Mouse (Mus musculus): Measurements from ENCODE around the gene Mpv17l2. TPM values are rescaled to one million over a fixed set of nuclear protein-coding genes. Genes with fewer than 3 reads are reported as not detected.

Gene Mpv17l2
- polyA plus RNA-seq, 1 experiment from 2014 or later, result 43.1 TPM

DNA sequence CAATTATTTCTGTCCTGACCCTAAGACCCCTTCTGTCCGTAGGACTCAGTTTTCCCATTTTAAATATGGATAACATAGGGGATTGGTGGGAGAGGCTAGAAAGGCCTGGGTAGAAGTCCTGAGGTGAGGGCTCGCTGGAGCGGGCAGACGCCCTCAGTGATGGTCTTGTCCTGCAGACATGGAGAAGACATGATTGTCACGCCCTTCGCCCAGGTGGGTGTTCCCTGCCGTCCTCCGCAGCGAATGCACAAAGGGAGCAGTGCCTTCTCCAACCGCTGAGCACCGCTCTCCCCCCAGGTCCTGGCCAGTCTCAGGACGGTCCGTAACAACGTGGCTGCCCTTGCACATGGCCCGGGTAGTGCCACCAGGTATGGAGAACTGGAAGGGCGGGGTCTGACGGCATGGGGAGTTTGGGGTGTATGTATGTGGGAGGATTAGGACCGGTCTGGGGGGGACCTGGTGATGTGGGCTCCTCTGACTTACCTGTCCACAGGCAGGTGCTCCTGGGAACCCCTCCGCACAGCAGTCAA, 15.0 kb downstream of the Mpv17l2 start:
- Histone ChIP-seq H3K9ac (replicated peaks; ENCODE audit: low read depth, low read length) (no peak overlapping the region), H3K27ac (ENCODE audit: low read length) (no peak overlapping the region), H3K9me3 (ENCODE audit: control insufficient read depth, low read depth, low read length) (no peaks in the 10 kb centered on the region), H3K4me1 (ENCODE audit: control insufficient read depth, insufficient read depth, low read length) (peaks cover 13% of the 10 kb centered on the region), H3K36me3 (ENCODE audit: control insufficient read depth, insufficient read depth, low read length) (no peaks in the 10 kb centered on the region), H3K4me2 (replicated peaks; ENCODE audit: low read depth, low read length) (no peak overlapping the region), H3K27me3 (ENCODE audit: control insufficient read depth, insufficient read depth, low read length) (peaks cover 32% of the 10 kb centered on the region), H3K4me3 (ENCODE audit: low read depth, low read length) (no peak overlapping the region)
- 53% methylated on average over 19 of the region's 19 CpGs for WGBS
- ATAC-seq (ENCODE audit: insufficient number of reproducible peaks, insufficient read depth, low FRiP score, low read depth), result no peak

DNA sequence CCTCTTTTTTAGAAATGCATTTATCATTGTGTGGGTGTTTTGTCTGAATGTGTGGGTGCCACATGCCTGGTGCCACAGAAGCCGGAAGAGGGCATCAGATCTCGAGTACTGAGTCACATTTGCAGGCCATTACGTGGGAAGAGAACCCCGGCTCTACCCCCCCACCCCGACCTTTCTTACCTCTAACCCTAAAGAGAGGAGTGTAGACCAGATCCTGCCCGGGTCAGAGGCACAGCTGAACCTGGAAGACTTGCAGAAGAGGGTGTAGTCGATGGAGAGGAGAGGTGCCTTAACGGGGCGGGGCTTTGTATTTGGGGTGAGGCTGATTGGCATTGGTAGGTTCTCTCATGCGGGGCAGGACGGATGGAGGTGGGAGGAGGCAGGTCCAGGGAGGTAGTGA, 15.9 kb downstream of the Mpv17l2 start:
- Histone ChIP-seq H3K9ac (replicated peaks; ENCODE audit: low read depth, low read length) (no peak overlapping the region), H3K4me3 (ENCODE audit: low read depth, low read length) (no peak overlapping the region), H3K27me3 (ENCODE audit: control insufficient read depth, insufficient read depth, low read length) (peaks cover 32% of the 10 kb centered on the region), H3K4me2 (replicated peaks; ENCODE audit: low read depth, low read length) (peak overlapping the region; percentile 46; the same call in 1 of the 2 replicates), H3K4me1 (ENCODE audit: control insufficient read depth, insufficient read depth, low read length) (peaks cover 13% of the 10 kb centered on the region), H3K9me3 (ENCODE audit: control insufficient read depth, low read depth, low read length) (no peaks in the 10 kb centered on the region), H3K36me3 (ENCODE audit: control insufficient read depth, insufficient read depth, low read length) (no peaks in the 10 kb centered on the region), H3K27ac (ENCODE audit: low read length) (no peak overlapping the region)
- ATAC-seq (ENCODE audit: insufficient number of reproducible peaks, insufficient read depth, low FRiP score, low read depth), result no peak
- 55% methylated on average over 11 of the region's 11 CpGs for WGBS

DNA sequence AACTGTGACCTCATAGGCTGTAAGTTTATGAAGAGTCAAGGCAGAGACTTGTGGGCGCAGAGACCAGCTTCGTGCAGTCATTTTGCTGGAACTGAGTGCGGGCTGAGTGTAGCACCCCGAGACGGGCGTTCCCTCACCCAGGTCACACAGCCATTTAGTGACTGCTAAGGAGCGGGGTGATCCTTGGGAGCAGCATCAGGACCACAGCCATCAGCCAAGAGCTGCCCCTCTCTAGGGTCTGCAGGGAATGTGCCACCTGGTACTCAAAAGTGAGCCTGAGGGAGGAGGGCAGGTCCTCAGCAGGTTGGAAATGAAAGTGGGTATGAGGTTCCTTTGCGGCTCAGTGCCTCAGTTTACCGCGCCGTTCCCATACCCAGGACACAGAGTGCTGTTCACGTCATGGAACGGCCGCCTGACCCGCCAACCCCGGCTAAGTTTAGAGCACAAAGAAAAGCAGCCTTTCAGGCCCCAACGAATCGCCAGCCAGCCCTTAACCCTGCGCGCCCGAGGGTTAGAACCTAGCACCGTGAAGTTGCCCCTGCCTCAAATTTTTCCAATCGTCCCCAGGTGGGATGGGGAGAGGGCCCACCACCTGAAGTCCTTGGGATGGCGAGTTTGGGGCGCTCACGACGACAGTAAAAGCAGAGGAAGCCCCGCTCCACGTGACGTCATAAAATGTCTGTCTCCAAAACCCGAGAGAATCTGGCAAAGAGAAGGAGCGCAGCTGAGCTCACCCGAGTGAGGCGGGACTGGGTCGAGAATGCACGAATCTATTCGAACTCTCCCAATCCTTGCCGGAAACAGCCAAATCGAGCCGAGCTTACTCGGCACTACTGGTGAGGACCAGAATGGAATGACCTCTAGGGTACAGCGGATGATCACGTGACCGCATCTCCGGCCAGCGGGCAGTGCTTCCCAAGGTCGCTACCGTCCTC, 16.8 kb downstream of the Mpv17l2 start:
- no peak overlapping the region for H3K27ac ChIP-seq (ENCODE audit: low read length)
- H3K27me3 ChIP-seq (ENCODE audit: control insufficient read depth, insufficient read depth, low read length), result peaks cover 32% of the 10 kb centered on the region
- H3K36me3 ChIP-seq (ENCODE audit: control insufficient read depth, insufficient read depth, low read length), result no peaks in the 10 kb centered on the region
- WGBS, result 6% methylated on average over 48 of the region's 48 CpGs
- no peaks in the 10 kb centered on the region for H3K9me3 ChIP-seq (ENCODE audit: control insufficient read depth, low read depth, low read length)
- H3K4me3 ChIP-seq (ENCODE audit: low read depth, low read length), result peak overlapping the region; percentile 23
- H3K9ac ChIP-seq (replicated peaks; ENCODE audit: low read depth, low read length), result no peak overlapping the region; the same call in 1 of the 2 replicates
- peak overlapping the region; percentile 46 for H3K4me2 ChIP-seq (replicated peaks; ENCODE audit: low read depth, low read length)
- peaks cover 13% of the 10 kb centered on the region for H3K4me1 ChIP-seq (ENCODE audit: control insufficient read depth, insufficient read depth, low read length)
- ATAC-seq (ENCODE audit: insufficient number of reproducible peaks, insufficient read depth, low FRiP score, low read depth), result no peak

DNA sequence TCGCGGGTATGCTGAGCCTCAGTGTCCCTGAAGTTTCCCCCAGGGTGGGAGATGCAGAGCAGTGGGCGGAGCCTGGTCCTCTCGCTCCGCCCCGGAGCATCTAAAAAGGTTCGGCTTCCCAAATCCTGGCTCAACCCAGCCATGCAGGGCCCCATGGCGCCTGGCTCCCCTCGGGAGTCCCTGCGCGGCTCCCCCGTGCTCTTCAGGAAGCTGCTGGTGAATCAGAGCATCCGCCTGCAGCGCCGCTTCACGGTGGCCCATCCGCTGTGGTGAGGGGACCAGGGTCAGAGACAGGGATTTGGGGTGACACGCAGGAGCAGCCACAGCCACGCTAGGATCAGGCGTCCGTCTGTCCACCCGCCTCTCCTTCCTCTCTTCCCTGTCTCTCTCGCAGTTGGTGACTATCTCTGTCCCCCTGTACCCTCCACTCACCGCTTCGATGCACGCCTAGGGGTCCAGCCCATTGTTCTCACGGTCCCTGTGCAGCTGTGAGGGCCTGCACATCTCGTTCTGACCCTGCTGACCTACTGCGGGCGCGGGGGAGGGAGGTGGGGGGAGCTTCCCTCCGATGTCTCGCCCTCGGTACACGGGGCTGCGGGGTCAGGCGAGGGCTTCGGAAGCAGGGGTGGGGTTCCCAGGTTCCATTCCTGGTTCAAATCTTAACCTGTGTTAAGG, 17.6 kb downstream of the Mpv17l2 start:
- Histone ChIP-seq H3K4me2 (replicated peaks; ENCODE audit: low read depth, low read length) (peak overlapping the region; percentile 46), H3K27me3 (ENCODE audit: control insufficient read depth, insufficient read depth, low read length) (peaks cover 32% of the 10 kb centered on the region), H3K9me3 (ENCODE audit: control insufficient read depth, low read depth, low read length) (no peaks in the 10 kb centered on the region), H3K36me3 (ENCODE audit: control insufficient read depth, insufficient read depth, low read length) (no peaks in the 10 kb centered on the region), H3K27ac (ENCODE audit: low read length) (no peak overlapping the region), H3K9ac (replicated peaks; ENCODE audit: low read depth, low read length) (no peak overlapping the region), H3K4me1 (ENCODE audit: control insufficient read depth, insufficient read depth, low read length) (peaks cover 13% of the 10 kb centered on the region), H3K4me3 (ENCODE audit: low read depth, low read length) (peak overlapping the region; percentile 5; the same call in 1 of the 2 replicates)
- 4% methylated on average over 38 of the region's 38 CpGs for WGBS
- ATAC-seq (ENCODE audit: insufficient number of reproducible peaks, insufficient read depth, low FRiP score, low read depth), result no peak

DNA sequence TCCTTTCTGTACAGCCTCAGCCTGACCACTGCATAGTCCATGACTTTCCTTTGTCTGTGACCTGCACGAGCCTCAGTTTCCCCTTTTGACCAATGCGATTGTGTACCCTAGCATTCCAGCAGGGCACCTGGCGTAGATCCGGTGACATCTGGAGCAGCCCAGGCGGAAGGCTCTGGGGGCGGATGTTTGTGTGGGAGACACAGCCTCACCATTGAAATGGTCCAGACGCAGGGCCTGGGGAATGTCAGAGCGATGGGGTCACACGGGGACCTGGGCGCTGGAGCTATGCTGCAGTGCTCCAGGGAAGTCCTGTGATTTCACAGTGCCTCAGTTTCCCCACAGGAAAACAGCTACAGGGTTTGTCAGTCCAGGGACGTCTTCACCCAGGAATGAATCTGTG, 18.6 kb downstream of the Mpv17l2 start:
- 44% methylated on average over 11 of the region's 11 CpGs for WGBS
- H3K27ac ChIP-seq (ENCODE audit: low read length), result no peak overlapping the region
- no peak overlapping the region for H3K4me3 ChIP-seq (ENCODE audit: low read depth, low read length)
- H3K27me3 ChIP-seq (ENCODE audit: control insufficient read depth, insufficient read depth, low read length), result peaks cover 30% of the 10 kb centered on the region
- H3K9ac ChIP-seq (replicated peaks; ENCODE audit: low read depth, low read length), result no peak overlapping the region
- H3K9me3 ChIP-seq (ENCODE audit: control insufficient read depth, low read depth, low read length), result no peaks in the 10 kb centered on the region
- H3K36me3 ChIP-seq (ENCODE audit: control insufficient read depth, insufficient read depth, low read length), result no peaks in the 10 kb centered on the region
- H3K4me1 ChIP-seq (ENCODE audit: control insufficient read depth, insufficient read depth, low read length), result peaks cover 13% of the 10 kb centered on the region
- no peak for ATAC-seq (ENCODE audit: insufficient number of reproducible peaks, insufficient read depth, low FRiP score, low read depth)
- no peak overlapping the region for H3K4me2 ChIP-seq (replicated peaks; ENCODE audit: low read depth, low read length)

DNA sequence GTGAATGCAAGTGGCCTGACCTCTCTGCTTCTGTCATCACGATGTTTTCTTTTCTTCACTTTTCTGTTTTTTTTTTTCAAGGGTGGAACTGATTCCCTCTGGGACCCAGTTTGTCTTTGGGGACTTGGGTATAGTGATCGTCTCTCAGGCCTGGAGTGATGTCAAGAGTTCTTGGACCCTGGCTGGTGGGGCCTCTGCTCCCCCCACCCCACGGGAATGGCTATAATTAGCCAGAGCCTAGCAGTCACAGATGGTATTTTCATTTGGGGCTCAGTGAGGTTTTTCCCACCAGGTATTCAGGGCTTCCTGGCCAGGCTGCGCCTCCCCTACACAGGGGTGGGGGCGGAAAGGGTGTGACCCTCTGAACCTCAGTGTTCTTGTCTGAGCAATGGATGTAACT, 19.1 kb downstream of the Mpv17l2 start:
- no peak for ATAC-seq (ENCODE audit: insufficient number of reproducible peaks, insufficient read depth, low FRiP score, low read depth)
- Histone ChIP-seq H3K9me3 (ENCODE audit: control insufficient read depth, low read depth, low read length) (no peaks in the 10 kb centered on the region), H3K27me3 (ENCODE audit: control insufficient read depth, insufficient read depth, low read length) (peaks cover 28% of the 10 kb centered on the region), H3K4me1 (ENCODE audit: control insufficient read depth, insufficient read depth, low read length) (peaks cover 13% of the 10 kb centered on the region), H3K4me2 (replicated peaks; ENCODE audit: low read depth, low read length) (no peak overlapping the region), H3K9ac (replicated peaks; ENCODE audit: low read depth, low read length) (no peak overlapping the region), H3K36me3 (ENCODE audit: control insufficient read depth, insufficient read depth, low read length) (no peaks in the 10 kb centered on the region), H3K27ac (ENCODE audit: low read length) (no peak overlapping the region), H3K4me3 (ENCODE audit: low read depth, low read length) (no peak overlapping the region)
- 48% methylated on average over 5 of the region's 5 CpGs for WGBS

DNA sequence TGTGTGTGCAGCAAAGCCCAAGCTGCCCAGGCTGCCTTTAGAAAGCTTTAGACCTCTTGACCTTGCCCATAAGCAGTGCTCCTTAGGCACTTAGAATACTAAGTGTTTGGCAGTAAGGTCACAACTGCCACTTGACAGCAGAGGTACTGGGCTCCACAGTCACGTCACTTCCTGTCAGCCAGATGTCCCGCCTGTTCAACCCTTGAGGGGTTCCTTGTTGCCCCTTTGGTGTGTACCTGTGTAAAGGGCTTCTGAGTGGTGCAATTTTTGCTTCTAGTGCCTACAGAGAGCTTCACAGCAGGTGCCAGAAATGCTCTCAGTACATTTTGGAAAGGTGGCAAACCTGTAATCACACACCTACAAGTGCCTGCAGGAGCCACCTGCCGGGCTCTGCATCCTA, 22.5 kb downstream of the Mpv17l2 start:
- no peak overlapping the region for H3K27ac ChIP-seq (ENCODE audit: low read length)
- H3K9ac ChIP-seq (replicated peaks; ENCODE audit: low read depth, low read length), result no peak overlapping the region
- no peak overlapping the region for H3K4me3 ChIP-seq (ENCODE audit: low read depth, low read length)
- H3K27me3 ChIP-seq (ENCODE audit: control insufficient read depth, insufficient read depth, low read length), result peaks cover 14% of the 10 kb centered on the region
- ATAC-seq (ENCODE audit: insufficient number of reproducible peaks, insufficient read depth, low FRiP score, low read depth), result no peak
- peaks cover 4% of the 10 kb centered on the region for H3K4me1 ChIP-seq (ENCODE audit: control insufficient read depth, insufficient read depth, low read length)
- H3K9me3 ChIP-seq (ENCODE audit: control insufficient read depth, low read depth, low read length), result no peaks in the 10 kb centered on the region
- WGBS, result 60% methylated on average over 3 of the region's 3 CpGs
- no peak overlapping the region for H3K4me2 ChIP-seq (replicated peaks; ENCODE audit: low read depth, low read length)
- H3K36me3 ChIP-seq (ENCODE audit: control insufficient read depth, insufficient read depth, low read length), result no peaks in the 10 kb centered on the region

DNA sequence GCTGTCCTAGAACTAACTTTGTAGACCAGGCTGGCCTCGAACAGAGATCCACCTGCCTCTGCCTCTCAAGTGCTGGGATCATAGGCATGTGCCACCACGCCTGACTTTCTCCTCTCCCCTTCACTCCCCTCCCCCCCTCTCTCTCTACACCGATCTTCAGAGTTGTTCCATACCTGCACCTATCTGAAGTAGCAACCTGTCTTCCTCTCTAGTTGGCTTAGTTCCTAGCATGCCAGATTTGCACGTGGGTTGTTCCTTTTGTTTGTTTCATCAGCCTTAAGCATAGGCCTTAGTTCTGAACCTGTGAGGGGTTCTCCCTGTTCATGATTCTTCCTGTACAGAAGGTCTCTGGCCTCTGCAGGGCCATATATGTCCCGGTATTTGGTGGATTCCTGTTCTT, 23.0 kb downstream of the Mpv17l2 start:
- WGBS, result 67% methylated on average over 5 of the region's 5 CpGs
- Histone ChIP-seq H3K4me2 (replicated peaks; ENCODE audit: low read depth, low read length) (no peak overlapping the region), H3K9ac (replicated peaks; ENCODE audit: low read depth, low read length) (no peak overlapping the region), H3K27me3 (ENCODE audit: control insufficient read depth, insufficient read depth, low read length) (peaks cover 9% of the 10 kb centered on the region), H3K4me1 (ENCODE audit: control insufficient read depth, insufficient read depth, low read length) (no peaks in the 10 kb centered on the region), H3K9me3 (ENCODE audit: control insufficient read depth, low read depth, low read length) (no peaks in the 10 kb centered on the region), H3K4me3 (ENCODE audit: low read depth, low read length) (no peak overlapping the region), H3K36me3 (ENCODE audit: control insufficient read depth, insufficient read depth, low read length) (no peaks in the 10 kb centered on the region), H3K27ac (ENCODE audit: low read length) (no peak overlapping the region)
- ATAC-seq (ENCODE audit: insufficient number of reproducible peaks, insufficient read depth, low FRiP score, low read depth), result no peak
